Mouse (Mus musculus): Measurements from ENCODE around the gene Sf3a3. TPM values are rescaled to one million over a fixed set of nuclear protein-coding genes. Genes with fewer than 3 reads are reported as not detected.

Gene Sf3a3
- total and polyA plus RNA-seq, 3 experiments, result 53.7 to 172 (median 106) TPM

- 0 out of 2 replicates have a peak, but pooled peaks cover 2% of the 10 kb centered on the region for H3K4me1 ChIP-seq (ENCODE audit: insufficient read depth, low read depth, low read length)
- DNase-seq (ENCODE audit: low spot score) (no peak), ATAC-seq (ENCODE audit: extremely low read depth, insufficient number of reproducible peaks, low FRiP score, poor library complexity, severe bottlenecking) (no peak)
- H3K4me3 ChIP-seq (ENCODE audit: low read depth, low read length), result no peak overlapping the region
- no peaks in the 10 kb centered on the region for H3K9me3 ChIP-seq (replicated peaks)
- H3K36me3 ChIP-seq (replicated peaks), result peaks cover 49% of the 10 kb centered on the region
- TF ChIP-seq GATA2 (IDR thresholded peaks at IDR 0.05; ENCODE audit: borderline replicate concordance, low read depth, low read length) (no peak), POLR2AphosphoS5 (IDR thresholded peaks at IDR 0.05; ENCODE audit: insufficient replicate concordance, low read depth, low read length) (no peak), GATA1 (IDR thresholded peaks at IDR 0.05; ENCODE audit: borderline replicate concordance, low read length) (no peak), CTCF (IDR thresholded peaks at IDR 0.05; ENCODE audit: low read depth, low read length) (no peak), TAL1 (conservative IDR thresholded peaks at IDR 0.05; ENCODE audit: low read depth, low read length) (no peak)
- peaks cover 10% of the 10 kb centered on the region; the same call in 1 of the 2 replicates for H3K27me3 ChIP-seq (ENCODE audit: insufficient read depth, low read length)
These were observed 40.1 kb upstream of the Sf3a3 start for GRCm38 (mm10) chr4:124674334-124675032.

GRCm38 (mm10) chr4:124675037-124675436 lies 39.5 kb upstream of the Sf3a3 start:
- TF ChIP-seq CTCF (IDR thresholded peaks at IDR 0.05; ENCODE audit: low read depth, low read length) (peak; percentile 44; the same call in 1 of the 2 replicates), GATA1 (IDR thresholded peaks at IDR 0.05; ENCODE audit: borderline replicate concordance, low read length) (no peak)
- Histone ChIP-seq H3K4me3 (ENCODE audit: low read depth, low read length) (no peak overlapping the region), H3K27me3 (ENCODE audit: insufficient read depth, low read length) (peaks cover 10% of the 10 kb centered on the region; the same call in 1 of the 2 replicates), H3K4me1 (ENCODE audit: insufficient read depth, low read depth, low read length) (0 out of 2 replicates have a peak, but pooled peaks cover 2% of the 10 kb centered on the region), H3K9me3 (replicated peaks) (no peaks in the 10 kb centered on the region), H3K36me3 (replicated peaks) (peaks cover 54% of the 10 kb centered on the region)
- ATAC-seq (ENCODE audit: extremely low read depth, insufficient number of reproducible peaks, low FRiP score, poor library complexity, severe bottlenecking), result no peak
- DNase-seq (ENCODE audit: low spot score), result peak; percentile 53

GRCm38 (mm10) chr4:124675958-124676357 lies 38.6 kb upstream of the Sf3a3 start:
- ATAC-seq (ENCODE audit: extremely low read depth, insufficient number of reproducible peaks, low FRiP score, poor library complexity, severe bottlenecking), result no peak
- Histone ChIP-seq H3K4me1 (ENCODE audit: insufficient read depth, low read depth, low read length) (0 out of 2 replicates have a peak, but pooled peaks cover 2% of the 10 kb centered on the region), H3K36me3 (replicated peaks) (peaks cover 63% of the 10 kb centered on the region), H3K9me3 (replicated peaks) (no peaks in the 10 kb centered on the region), H3K4me3 (ENCODE audit: low read depth, low read length) (no peak overlapping the region), H3K27me3 (ENCODE audit: insufficient read depth, low read length) (peaks cover 7% of the 10 kb centered on the region; the same call in 1 of the 2 replicates)
- no peak for DNase-seq (ENCODE audit: low spot score)
- TF ChIP-seq GATA2 (IDR thresholded peaks at IDR 0.05; ENCODE audit: borderline replicate concordance, low read depth, low read length), result no peak
- no peak for TF ChIP-seq GATA1 (IDR thresholded peaks at IDR 0.05; ENCODE audit: borderline replicate concordance, low read length)
- no peak for TF ChIP-seq TAL1 (conservative IDR thresholded peaks at IDR 0.05; ENCODE audit: low read depth, low read length)
- no peak for TF ChIP-seq POLR2AphosphoS5 (IDR thresholded peaks at IDR 0.05; ENCODE audit: insufficient replicate concordance, low read depth, low read length)
- no peak for TF ChIP-seq CTCF (IDR thresholded peaks at IDR 0.05; ENCODE audit: low read depth, low read length)

- ATAC-seq (ENCODE audit: extremely low read depth, insufficient number of reproducible peaks, low FRiP score, poor library complexity, severe bottlenecking) (no peak), DNase-seq (ENCODE audit: low spot score) (no peak)
- Histone ChIP-seq H3K4me3 (ENCODE audit: low read depth, low read length) (no peak overlapping the region), H3K36me3 (replicated peaks) (peaks cover 95% of the 10 kb centered on the region), H3K27me3 (ENCODE audit: insufficient read depth, low read length) (no peaks in the 10 kb centered on the region), H3K9me3 (replicated peaks) (no peaks in the 10 kb centered on the region), H3K4me1 (ENCODE audit: insufficient read depth, low read depth, low read length) (peaks cover 5% of the 10 kb centered on the region; the same call in 1 of the 2 replicates)
- TF ChIP-seq GATA2 (IDR thresholded peaks at IDR 0.05; ENCODE audit: borderline replicate concordance, low read depth, low read length), result no peak
- TF ChIP-seq TAL1 (conservative IDR thresholded peaks at IDR 0.05; ENCODE audit: low read depth, low read length), result no peak
- TF ChIP-seq CTCF (IDR thresholded peaks at IDR 0.05; ENCODE audit: low read depth, low read length), result no peak
- TF ChIP-seq POLR2AphosphoS5 (IDR thresholded peaks at IDR 0.05; ENCODE audit: insufficient replicate concordance, low read depth, low read length), result no peak
- no peak for TF ChIP-seq GATA1 (IDR thresholded peaks at IDR 0.05; ENCODE audit: borderline replicate concordance, low read length)
These were observed 32.3 kb upstream of the Sf3a3 start for GRCm38 (mm10) chr4:124682270-124682669.

- ATAC-seq (ENCODE audit: extremely low read depth, insufficient number of reproducible peaks, low FRiP score, poor library complexity, severe bottlenecking), result no peak
- H3K36me3 ChIP-seq (replicated peaks), result peaks cover 97% of the 10 kb centered on the region
- no peak overlapping the region for H3K4me3 ChIP-seq (ENCODE audit: low read depth, low read length)
- no peaks in the 10 kb centered on the region for H3K9me3 ChIP-seq (replicated peaks)
- TF ChIP-seq POLR2AphosphoS5 (IDR thresholded peaks at IDR 0.05; ENCODE audit: insufficient replicate concordance, low read depth, low read length) (no peak), CTCF (IDR thresholded peaks at IDR 0.05; ENCODE audit: low read depth, low read length) (no peak), TAL1 (conservative IDR thresholded peaks at IDR 0.05; ENCODE audit: low read depth, low read length) (no peak), GATA1 (IDR thresholded peaks at IDR 0.05; ENCODE audit: borderline replicate concordance, low read length) (no peak), GATA2 (IDR thresholded peaks at IDR 0.05; ENCODE audit: borderline replicate concordance, low read depth, low read length) (no peak)
- H3K27me3 ChIP-seq (ENCODE audit: insufficient read depth, low read length), result no peaks in the 10 kb centered on the region
- peaks cover 5% of the 10 kb centered on the region; the same call in 1 of the 2 replicates for H3K4me1 ChIP-seq (ENCODE audit: insufficient read depth, low read depth, low read length)
- no peak for DNase-seq (ENCODE audit: low spot score)
These were observed 31.1 kb upstream of the Sf3a3 start for GRCm38 (mm10) chr4:124683474-124683873.

- no peaks in the 10 kb centered on the region for H3K9me3 ChIP-seq (replicated peaks)
- no peaks in the 10 kb centered on the region for H3K27me3 ChIP-seq (ENCODE audit: insufficient read depth, low read length)
- H3K36me3 ChIP-seq (replicated peaks), result peaks cover 96% of the 10 kb centered on the region
- TF ChIP-seq GATA1 (IDR thresholded peaks at IDR 0.05; ENCODE audit: borderline replicate concordance, low read length), result no peak
- no peak for TF ChIP-seq CTCF (IDR thresholded peaks at IDR 0.05; ENCODE audit: low read depth, low read length)
- no peak for TF ChIP-seq GATA2 (IDR thresholded peaks at IDR 0.05; ENCODE audit: borderline replicate concordance, low read depth, low read length)
- no peak for TF ChIP-seq TAL1 (conservative IDR thresholded peaks at IDR 0.05; ENCODE audit: low read depth, low read length)
- TF ChIP-seq POLR2AphosphoS5 (IDR thresholded peaks at IDR 0.05; ENCODE audit: insufficient replicate concordance, low read depth, low read length), result no peak
- DNase-seq (ENCODE audit: low spot score) (no peak), ATAC-seq (ENCODE audit: extremely low read depth, insufficient number of reproducible peaks, low FRiP score, poor library complexity, severe bottlenecking) (no peak)
- H3K4me3 ChIP-seq (ENCODE audit: low read depth, low read length), result no peak overlapping the region
- H3K4me1 ChIP-seq (ENCODE audit: insufficient read depth, low read depth, low read length), result peaks cover 5% of the 10 kb centered on the region; the same call in 1 of the 2 replicates
These were observed 29.6 kb upstream of the Sf3a3 start for GRCm38 (mm10) chr4:124685004-124685403.
